Mouse (Mus musculus) heart, adult 9 months (tissue): ENCODE data around the gene Ifitm1.
"Not testable (repeated sequence)": the region's sequence is repeated elsewhere in the genome, so short reads cannot be mapped to it uniquely, and the experiment has no call there.

Source experiments
- DNase-seq, 2 experiments: peaks; one replicate each; pipeline ENCODE4 v3.0.0; 2022; ENCODE audit warnings: low spot score in 2 of 2

Gene Ifitm1

DNA sequence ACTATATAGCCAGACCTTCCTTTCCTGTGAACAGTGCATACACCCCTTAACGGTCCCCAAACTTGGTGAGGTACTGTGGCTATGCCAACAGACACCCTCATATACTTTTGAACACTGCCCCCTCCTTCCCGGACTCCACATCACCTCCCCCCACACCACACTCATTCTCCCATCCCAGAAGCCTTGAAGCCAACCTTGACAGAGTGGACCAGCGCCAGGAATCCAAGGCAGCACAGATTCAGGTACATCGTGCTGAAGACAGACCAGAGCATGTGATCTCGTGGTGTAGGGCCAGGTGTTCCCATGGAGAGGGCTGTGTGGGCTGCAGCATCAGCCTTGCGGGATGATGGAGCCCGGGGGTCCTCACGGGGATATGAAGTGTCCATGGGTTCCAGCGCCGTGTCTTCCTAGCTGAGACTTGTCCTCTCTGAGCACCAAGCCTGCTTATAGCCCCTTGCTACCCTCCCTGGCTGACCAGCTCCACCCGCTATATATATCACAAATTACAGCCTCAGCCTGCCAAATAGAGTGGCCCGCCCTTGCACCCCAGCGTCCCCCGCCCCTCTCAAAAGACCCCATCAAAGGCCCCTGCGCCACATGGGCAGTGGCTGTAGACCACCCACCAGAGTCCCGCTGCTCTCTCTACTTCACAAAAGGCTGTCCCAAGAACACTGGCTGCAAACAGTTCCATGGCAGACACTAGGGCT lies 17.0 kb upstream of the Ifitm1 start, which contains the start of gene Ifitm5:
Ifitm5 (minus strand) TSS at position 468 of the 707 bp plus-strand sequence.
- DNase-seq: no peak

GRCm38 (mm10) chr7:140951051-140951450 lies 16.0 kb upstream of the Ifitm1 start:
- peak; percentile 67 to 82 for DNase-seq

GRCm38 (mm10) chr7:140951765-140952164 lies 15.3 kb upstream of the Ifitm1 start:
- DNase-seq: no peak

GRCm38 (mm10) chr7:140952441-140952840 lies 14.6 kb upstream of the Ifitm1 start:
- no peak for DNase-seq

DNA sequence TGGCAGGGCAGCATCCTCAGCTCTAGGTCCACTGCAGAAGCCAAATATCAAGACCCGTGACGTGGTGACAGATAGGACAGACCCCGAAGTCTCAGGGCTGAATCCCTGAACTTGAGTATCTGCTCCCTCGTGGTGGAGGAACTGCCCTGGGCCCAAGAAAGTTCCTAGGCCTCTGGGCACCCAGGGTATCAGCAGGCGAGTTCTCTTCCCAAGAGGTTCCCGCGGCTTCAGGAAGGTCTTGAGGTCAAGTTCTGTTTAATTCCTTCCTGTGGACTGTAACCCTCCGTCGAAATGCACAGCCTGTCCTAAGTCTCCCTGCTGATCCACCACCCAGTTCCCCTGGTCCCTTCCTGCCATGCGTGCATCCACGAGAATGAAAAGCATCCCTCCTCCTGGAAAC lies 13.9 kb upstream of the Ifitm1 start:
- DNase-seq: no peak

GRCm38 (mm10) chr7:140953800-140954732 lies 13.0 kb upstream of the Ifitm1 start:
- no peak for DNase-seq

- DNase-seq: no peak
These were observed 12.3 kb upstream of the Ifitm1 start for GRCm38 (mm10) chr7:140954733-140955071.

- DNase-seq: no peak
These were observed 11.7 kb upstream of the Ifitm1 start for GRCm38 (mm10) chr7:140955342-140955741.

GRCm38 (mm10) chr7:140955758-140956555 lies 11.1 kb upstream of the Ifitm1 start, which contains the start of the genes Gm45717 and Ifitm2:
TSS of gene Gm45717 (minus strand) at chr7:140955937.
TSS of gene Ifitm2 (minus strand) at chr7:140955987.
- DNase-seq: peak; percentile 95 to 96

DNA sequence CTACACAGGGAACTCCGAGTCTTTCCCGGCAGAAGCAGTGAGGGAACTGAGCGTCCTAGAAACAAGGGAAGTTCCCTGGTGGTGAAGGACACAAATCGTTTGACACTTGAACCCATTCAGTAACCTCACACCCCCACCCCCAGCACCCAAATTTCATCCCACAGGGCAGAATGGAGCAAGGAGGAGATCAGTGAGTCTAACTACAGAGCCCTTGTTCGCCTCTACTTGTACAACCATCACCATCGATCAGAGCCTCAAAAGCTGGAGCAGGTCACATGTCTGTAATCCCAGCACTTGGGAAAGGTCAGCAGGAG lies 10.5 kb upstream of the Ifitm1 start:
- no peak for DNase-seq

GRCm38 (mm10) chr7:140959181-140959901 lies 7.7 kb upstream of the Ifitm1 start:
- no peak for DNase-seq

DNA sequence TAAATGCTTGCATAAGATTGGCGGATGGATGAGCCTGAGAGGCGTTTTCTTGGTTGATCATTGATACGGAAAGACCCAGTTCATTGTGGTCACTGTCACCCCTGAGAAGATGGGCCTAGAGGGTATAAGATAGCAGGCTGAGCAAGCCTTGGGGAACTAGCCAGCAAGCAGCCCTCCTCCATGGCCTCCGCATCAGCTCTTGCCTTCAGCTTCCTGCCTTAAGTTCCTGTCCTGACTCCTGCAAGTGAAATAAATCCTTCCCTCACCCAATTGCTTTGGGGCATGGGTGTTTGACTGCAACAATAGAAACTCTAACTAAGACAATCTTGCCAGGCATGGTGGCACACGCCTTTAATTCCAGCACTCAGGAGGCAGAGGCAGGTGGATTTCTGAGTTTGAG lies 7.0 kb upstream of the Ifitm1 start:
- no peak for DNase-seq

- DNase-seq: no peak
These were observed 5.6 kb upstream of the Ifitm1 start for GRCm38 (mm10) chr7:140961416-140961815.

DNA sequence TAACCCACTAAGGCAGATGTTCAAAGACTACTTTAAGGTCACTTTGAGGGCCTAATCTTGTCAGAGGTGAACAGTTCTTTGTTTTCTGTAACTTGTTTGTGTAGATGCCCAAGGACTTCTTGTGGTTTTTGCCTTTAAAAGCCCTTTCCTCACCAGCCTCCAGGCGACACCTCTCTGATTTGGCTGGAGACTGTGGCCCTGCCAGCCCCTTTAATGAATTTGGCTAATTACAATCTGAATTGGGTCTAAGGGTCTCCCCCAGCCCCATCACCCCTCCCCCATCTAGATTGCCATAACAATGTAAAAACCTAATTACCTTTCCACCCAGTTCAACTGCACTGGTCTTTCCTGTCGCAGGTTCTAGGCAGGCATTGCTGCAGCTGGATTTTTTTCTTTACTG lies 4.3 kb upstream of the Ifitm1 start:
- no peak for DNase-seq

DNA sequence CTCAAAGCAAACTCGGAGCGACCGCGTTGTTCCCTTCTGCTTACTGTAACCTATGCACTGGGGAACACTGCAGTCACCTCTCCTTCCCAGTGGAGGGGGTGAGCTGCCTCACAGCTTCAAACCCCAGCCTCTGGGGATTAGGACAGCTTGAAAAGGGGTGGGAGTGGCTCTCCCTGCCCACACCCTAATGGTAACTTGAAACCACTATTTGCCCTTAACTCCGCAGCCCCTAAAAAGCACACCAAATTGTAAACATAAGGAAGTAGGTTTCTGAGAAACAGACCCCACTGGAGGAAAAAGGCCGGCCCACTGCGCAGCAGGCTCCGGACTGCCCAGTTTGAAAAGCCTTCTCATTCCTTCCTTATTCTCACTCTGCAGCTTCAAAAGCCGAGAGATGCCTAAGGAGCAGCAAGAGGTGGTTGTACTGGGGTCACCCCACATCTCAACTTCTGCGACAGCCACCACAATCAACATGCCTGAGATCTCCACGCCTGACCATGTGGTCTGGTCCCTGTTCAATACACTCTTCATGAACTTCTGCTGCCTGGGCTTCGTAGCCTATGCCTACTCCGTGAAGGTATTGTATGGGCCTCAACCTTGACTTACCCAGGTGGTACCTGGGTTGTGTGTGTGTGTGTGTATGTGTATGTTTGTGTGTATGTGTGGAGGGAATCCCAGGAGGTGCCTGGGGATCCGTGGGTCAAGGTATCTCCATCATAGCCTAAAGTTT lies 1.0 kb downstream of the Ifitm1 start:
- no peak for DNase-seq

GRCm38 (mm10) chr7:140968710-140969109 lies 1.7 kb downstream of the Ifitm1 start:
- not testable (repeated sequence) for DNase-seq

DNA sequence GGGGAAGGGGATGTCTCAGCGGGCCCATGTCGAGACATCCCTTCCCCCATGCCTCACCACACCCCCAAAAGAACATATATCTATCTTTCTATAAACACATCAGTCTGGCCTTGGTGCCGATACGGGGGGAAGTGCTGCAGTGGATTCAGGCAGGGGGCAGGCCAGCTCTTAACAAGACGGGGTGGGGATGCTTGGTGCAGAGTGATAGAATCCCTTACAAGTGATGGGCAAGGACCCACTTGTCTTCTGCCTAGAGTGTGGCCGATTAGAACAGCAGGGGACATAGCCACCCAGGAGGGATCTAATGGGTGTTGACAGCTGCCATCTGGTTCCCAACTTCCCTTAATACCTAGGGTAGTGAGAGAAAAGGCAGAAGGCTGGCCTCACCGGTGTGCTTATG lies 3.9 kb downstream of the Ifitm1 start:
- DNase-seq: no peak

GRCm38 (mm10) chr7:140971479-140972171 lies 4.6 kb downstream of the Ifitm1 start:
- DNase-seq: peak; percentile 79 to 87

DNA sequence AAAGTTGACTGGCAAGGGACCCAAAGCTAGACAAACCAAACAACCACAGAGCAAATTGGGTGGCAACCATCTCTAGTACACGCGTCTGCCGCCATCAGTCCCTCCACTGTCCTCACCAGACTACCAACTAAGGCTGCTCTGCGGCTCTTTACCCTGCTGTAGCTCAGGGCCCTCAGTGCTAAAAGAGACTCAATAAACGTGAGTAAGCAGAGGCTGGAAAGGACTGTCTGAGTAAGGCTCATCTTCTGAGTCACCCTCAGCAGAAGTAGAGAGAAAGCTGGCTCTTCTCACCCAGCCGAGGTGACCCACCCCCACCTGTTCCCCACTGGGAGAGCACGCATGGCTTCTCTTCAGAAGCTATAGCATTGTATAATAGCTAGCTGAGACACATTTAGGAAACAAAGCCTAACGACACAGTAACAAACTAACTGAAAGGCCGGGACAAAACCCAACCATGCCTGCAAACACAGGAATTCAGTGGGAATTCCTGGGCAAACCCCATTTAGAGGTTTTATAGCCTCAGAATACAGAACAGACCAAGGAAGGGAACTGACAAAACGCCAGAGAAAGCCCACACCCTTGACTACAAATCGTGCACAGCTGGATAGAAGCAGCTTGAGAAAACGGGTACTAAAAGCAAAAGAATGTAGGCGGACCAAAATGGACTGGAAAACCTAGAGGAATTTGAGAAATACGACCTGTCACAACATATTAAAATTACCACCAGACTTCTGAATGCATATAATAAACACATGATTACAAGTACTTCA lies 6.6 kb downstream of the Ifitm1 start:
- DNase-seq: no peak
